Mouse (Mus musculus) liver, embryonic 14.5 days (tissue): Measurements from ENCODE around the gene Fkrp.

Experiments
- CTCF ChIP-seq: IDR thresholded peaks from 2 replicates; pipeline ENCODE4 v1.5.1; 2016; ENCODE audit warnings: antibody characterized with exemption, low read depth, control low read depth
- EP300 ChIP-seq: IDR thresholded peaks from 2 replicates; pipeline ENCODE4 v1.6.1; 2016; ENCODE audit warnings: antibody characterized with exemption, low read depth

DNA sequence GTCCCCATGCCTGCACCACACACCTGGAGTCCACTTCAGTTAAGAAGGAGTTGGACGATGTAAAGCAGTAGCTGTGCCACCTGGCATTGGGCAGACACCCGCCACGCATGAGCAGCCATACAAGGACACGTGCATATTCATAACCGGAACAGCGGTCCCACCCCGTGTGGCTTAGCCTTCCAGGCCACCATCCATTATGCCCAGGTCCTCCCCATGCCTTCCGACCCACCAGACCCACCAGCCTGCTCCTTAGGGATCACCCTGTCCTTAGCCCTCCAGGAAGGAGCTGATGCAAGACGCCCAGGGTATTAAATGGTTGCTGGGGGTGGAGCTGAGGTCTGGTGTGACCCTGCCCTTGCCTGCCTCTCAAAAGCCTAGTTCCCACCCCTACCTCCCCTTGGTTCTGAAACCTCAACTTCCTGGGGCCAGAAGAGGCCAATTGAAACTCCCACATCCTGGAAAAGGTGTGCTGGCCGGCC, 32.0 kb downstream of the Fkrp start:
- TF ChIP-seq EP300 (no peak), CTCF (no peak)
